Mouse (Mus musculus): ENCODE data around the gene 6330409D20Rik. TPM values are rescaled to one million over a fixed set of nuclear protein-coding genes. Genes with fewer than 3 reads are reported as not detected.

The 6330409D20Rik gene
- polyA plus RNA-seq, 1 experiment = not detected

DNA sequence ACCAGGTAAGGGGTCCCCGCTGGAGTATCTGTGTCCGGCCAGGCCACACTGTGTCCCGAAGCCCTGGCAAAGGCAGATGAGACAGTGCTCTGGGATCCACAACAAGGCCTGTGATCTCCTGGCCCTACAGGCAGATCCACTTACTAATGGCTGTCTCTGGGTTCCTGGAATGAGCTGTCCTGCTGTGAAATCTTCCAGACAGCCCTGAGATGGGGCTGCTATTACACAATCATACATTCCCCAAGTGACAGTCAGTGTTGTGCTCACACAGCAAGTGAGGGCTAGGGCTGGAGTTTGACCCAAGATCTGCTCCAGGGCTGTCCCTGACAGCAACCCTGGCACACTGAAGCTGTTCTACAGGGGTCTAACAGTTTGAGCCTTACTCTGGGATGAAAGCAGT is 55.0 kb downstream of the 6330409D20Rik start:
- H3K4me3 ChIP-seq (replicated peaks; ENCODE audit: control insufficient read depth, low read depth, low read length) = no peak overlapping the region
- H3K27ac ChIP-seq (ENCODE audit: control insufficient read depth, insufficient read depth, low read depth, low read length, poor library complexity) = no peak overlapping the region
- no peaks in the 10 kb centered on the region; the same call in 1 of the 2 replicates for H3K4me1 ChIP-seq (ENCODE audit: control insufficient read depth, insufficient read depth, low read length)
- 88% methylated on average over 3 of the region's 3 CpGs for WGBS
- TF ChIP-seq CTCF (IDR thresholded peaks at IDR 0.05; ENCODE audit: control insufficient read depth, insufficient read depth, low read length) (no peak), POLR2A (IDR thresholded peaks at IDR 0.05; ENCODE audit: borderline replicate concordance, control insufficient read depth, low read depth, low read length) (no peak)

DNA sequence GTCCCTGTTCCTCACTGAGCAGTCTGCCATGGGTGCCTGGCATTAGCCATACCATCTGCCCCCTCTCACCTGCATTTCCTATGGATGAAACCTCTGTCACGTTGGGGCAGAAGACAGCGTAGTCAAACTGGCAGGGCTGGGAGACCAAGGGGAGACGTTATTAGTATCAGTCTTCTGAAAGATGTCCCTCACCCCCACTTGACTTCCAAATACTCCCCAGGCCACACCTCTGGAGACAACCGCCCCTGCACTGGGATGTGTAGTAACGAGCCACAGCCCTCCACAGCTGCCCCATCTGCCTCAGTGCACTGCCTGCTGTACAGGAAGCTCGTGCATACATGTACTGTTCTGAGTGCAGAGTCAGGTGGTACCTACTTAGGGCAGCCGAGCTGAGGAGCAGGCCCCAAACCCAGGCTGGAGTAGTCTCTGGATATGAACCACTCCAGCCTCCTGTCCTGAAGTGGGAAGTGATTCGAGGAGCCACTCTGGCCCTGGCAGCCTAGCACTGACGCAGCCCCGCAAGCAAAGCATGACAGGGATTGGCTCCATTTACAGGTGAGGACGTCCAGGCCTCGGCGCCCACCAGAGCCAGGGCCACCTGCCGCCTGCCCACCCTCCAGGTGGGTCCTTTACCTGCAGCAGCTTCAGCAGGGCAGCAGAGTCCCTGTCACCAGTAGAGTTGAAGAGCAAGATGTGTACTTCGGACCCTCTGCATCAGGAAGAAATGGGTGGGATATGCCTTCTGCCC is 56.0 kb downstream of the 6330409D20Rik start:
- H3K4me1 ChIP-seq (ENCODE audit: control insufficient read depth, insufficient read depth, low read length) = no peaks in the 10 kb centered on the region; the same call in 1 of the 2 replicates
- no peak overlapping the region for H3K27ac ChIP-seq (ENCODE audit: control insufficient read depth, insufficient read depth, low read depth, low read length, poor library complexity)
- 85% methylated on average over 15 of the region's 15 CpGs for WGBS
- H3K4me3 ChIP-seq (replicated peaks; ENCODE audit: control insufficient read depth, low read depth, low read length) = no peak overlapping the region
- no peak for TF ChIP-seq POLR2A (IDR thresholded peaks at IDR 0.05; ENCODE audit: borderline replicate concordance, control insufficient read depth, low read depth, low read length)
- no peak for TF ChIP-seq CTCF (IDR thresholded peaks at IDR 0.05; ENCODE audit: control insufficient read depth, insufficient read depth, low read length)

DNA sequence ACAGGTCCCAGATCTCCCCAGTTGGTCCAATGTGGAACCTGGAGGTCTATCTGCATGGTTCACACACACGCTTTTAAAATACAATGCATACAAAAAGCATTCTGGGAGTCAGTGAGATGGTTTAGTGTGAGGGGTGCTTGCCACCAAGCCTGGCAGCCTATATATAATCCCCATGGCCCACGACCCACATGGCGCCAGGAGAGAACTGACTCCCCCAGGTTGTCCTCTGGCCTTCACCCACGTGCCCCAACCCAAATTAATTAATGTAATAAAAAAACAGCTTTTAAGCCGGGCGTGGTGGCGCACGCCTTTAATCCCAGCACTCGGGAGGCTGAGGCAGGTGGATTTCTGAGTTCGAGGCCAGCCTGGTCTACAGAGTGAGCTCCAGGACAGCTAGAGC is 57.1 kb downstream of the 6330409D20Rik start:
- WGBS = 88% methylated on average over 10 of the region's 10 CpGs
- no peak overlapping the region for H3K4me3 ChIP-seq (replicated peaks; ENCODE audit: control insufficient read depth, low read depth, low read length)
- no peak overlapping the region for H3K27ac ChIP-seq (ENCODE audit: control insufficient read depth, insufficient read depth, low read depth, low read length, poor library complexity)
- no peak for TF ChIP-seq POLR2A (IDR thresholded peaks at IDR 0.05; ENCODE audit: borderline replicate concordance, control insufficient read depth, low read depth, low read length)
- no peak for TF ChIP-seq CTCF (IDR thresholded peaks at IDR 0.05; ENCODE audit: control insufficient read depth, insufficient read depth, low read length)
- no peaks in the 10 kb centered on the region for H3K4me1 ChIP-seq (ENCODE audit: control insufficient read depth, insufficient read depth, low read length)

DNA sequence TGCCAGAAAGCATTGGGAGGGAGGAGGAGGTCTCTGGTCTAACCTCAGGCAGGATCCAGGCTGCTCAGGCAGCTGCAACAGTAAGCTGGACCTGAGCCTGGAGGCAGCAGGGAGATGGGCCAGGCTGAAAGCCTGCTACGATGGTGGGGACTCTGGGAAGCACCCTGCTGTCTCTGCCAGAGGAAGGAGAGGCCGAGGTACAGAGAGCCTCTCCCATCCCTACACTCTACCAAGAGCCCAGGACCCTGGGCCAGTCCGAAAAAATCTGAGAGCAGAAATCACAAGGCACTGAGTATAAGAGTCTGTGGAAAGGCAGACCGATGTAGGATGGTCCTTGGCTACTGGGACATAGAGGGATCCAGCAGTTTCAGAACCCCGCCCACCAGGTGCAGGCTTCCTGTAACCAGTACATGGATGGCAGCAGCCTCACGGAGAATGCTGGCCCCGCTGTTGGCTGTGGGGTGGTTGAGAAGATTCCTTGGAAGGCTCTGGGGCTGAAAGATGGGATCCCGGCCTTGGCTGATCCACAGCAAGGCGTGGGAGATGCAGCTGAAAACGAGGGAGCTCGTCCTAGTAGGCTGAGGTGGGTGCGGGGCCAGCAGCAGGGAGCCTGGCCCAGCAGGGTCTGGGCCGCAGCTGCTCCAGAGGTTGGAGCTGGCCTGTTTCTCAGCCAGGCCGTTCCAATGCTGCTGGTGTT is 57.9 kb downstream of the 6330409D20Rik start:
- Histone ChIP-seq H3K4me1 (ENCODE audit: control insufficient read depth, insufficient read depth, low read length) (no peaks in the 10 kb centered on the region), H3K27ac (ENCODE audit: control insufficient read depth, insufficient read depth, low read depth, low read length, poor library complexity) (no peak overlapping the region), H3K4me3 (replicated peaks; ENCODE audit: control insufficient read depth, low read depth, low read length) (no peak overlapping the region)
- no peak for TF ChIP-seq POLR2A (IDR thresholded peaks at IDR 0.05; ENCODE audit: borderline replicate concordance, control insufficient read depth, low read depth, low read length)
- TF ChIP-seq CTCF (IDR thresholded peaks at IDR 0.05; ENCODE audit: control insufficient read depth, insufficient read depth, low read length) = no peak
- 85% methylated on average over 14 of the region's 14 CpGs for WGBS

Other genes starting within 250 kb of the 6330409D20Rik start
- gene Fam102a, start 205.7 kb downstream of the 6330409D20Rik start, polyA plus RNA-seq (2011; ENCODE audit: insufficient read depth, insufficient read length, low replicate concordance, missing spikeins) = 5.4 and 9.7 TPM in 2 replicates
- gene Dpm2, start 170.2 kb downstream of the 6330409D20Rik start, polyA plus RNA-seq (2011; ENCODE audit: insufficient read depth, insufficient read length, low replicate concordance, missing spikeins) = 27.7 and 54.8 TPM in 2 replicates
- not detected in 2 replicates for gene Pip5kl1, start 166.2 kb downstream of the 6330409D20Rik start, polyA plus RNA-seq (2011; ENCODE audit: insufficient read depth, insufficient read length, low replicate concordance, missing spikeins)
- not detected in 2 replicates for gene 9430097D07Rik, start 165.3 kb downstream of the 6330409D20Rik start, polyA plus RNA-seq (2011; ENCODE audit: insufficient read depth, insufficient read length, low replicate concordance, missing spikeins)
- gene St6galnac4, start 153.9 kb downstream of the 6330409D20Rik start, polyA plus RNA-seq (2011; ENCODE audit: insufficient read depth, insufficient read length, low replicate concordance, missing spikeins) = 8.6 and 18.7 TPM in 2 replicates
- 13.3 and 25.7 TPM in 2 replicates for gene St6galnac6, start 141.3 kb downstream of the 6330409D20Rik start, polyA plus RNA-seq (2011; ENCODE audit: insufficient read depth, insufficient read length, low replicate concordance, missing spikeins)
- 4.0 and 9.1 TPM in 2 replicates for gene Ak1, start 119.3 kb downstream of the 6330409D20Rik start, polyA plus RNA-seq (2011; ENCODE audit: insufficient read depth, insufficient read length, low replicate concordance, missing spikeins)
- 8.4 and 11.3 TPM in 2 replicates for gene Eng, start 94.4 kb downstream of the 6330409D20Rik start, polyA plus RNA-seq (2011; ENCODE audit: insufficient read depth, insufficient read length, low replicate concordance, missing spikeins)
- 14.9 and 24.4 TPM in 2 replicates for gene Fpgs, start 36.9 kb downstream of the 6330409D20Rik start, polyA plus RNA-seq (2011; ENCODE audit: insufficient read depth, insufficient read length, low replicate concordance, missing spikeins)
- 105 and 154 TPM in 2 replicates for gene Cdk9, start 27.9 kb downstream of the 6330409D20Rik start, polyA plus RNA-seq (2011; ENCODE audit: insufficient read depth, insufficient read length, low replicate concordance, missing spikeins)
- 23.3 and 51.8 TPM in 2 replicates for gene Sh2d3c, start 20.0 kb downstream of the 6330409D20Rik start, polyA plus RNA-seq (2011; ENCODE audit: insufficient read depth, insufficient read length, low replicate concordance, missing spikeins)
- 9.2 and 13.6 TPM in 2 replicates for gene Tor2a, start 16.2 kb upstream of the 6330409D20Rik start, polyA plus RNA-seq (2011; ENCODE audit: insufficient read depth, insufficient read length, low replicate concordance, missing spikeins)
- gene Ttc16, start 34.6 kb upstream of the 6330409D20Rik start, polyA plus RNA-seq (2011; ENCODE audit: insufficient read depth, insufficient read length, low replicate concordance, missing spikeins) = 1.1 and 1.5 TPM in 2 replicates
- 1.7 and 2.7 TPM in 2 replicates for gene Ptrh1, start 34.8 kb upstream of the 6330409D20Rik start, polyA plus RNA-seq (2011; ENCODE audit: insufficient read depth, insufficient read length, low replicate concordance, missing spikeins)
- not detected in 2 replicates for gene Cfap157, start 43.4 kb upstream of the 6330409D20Rik start, polyA plus RNA-seq (2011; ENCODE audit: insufficient read depth, insufficient read length, low replicate concordance, missing spikeins)
- 2.5 and 3.2 TPM in 2 replicates for gene Stxbp1, start 106.2 kb upstream of the 6330409D20Rik start, polyA plus RNA-seq (2011; ENCODE audit: insufficient read depth, insufficient read length, low replicate concordance, missing spikeins)
- gene Fam129b, start 135.1 kb upstream of the 6330409D20Rik start, polyA plus RNA-seq (2011; ENCODE audit: insufficient read depth, insufficient read length, low replicate concordance, missing spikeins) = 2.1 and 9.9 TPM in 2 replicates
- gene Rpl12, start 220.5 kb upstream of the 6330409D20Rik start, polyA plus RNA-seq (2011; ENCODE audit: insufficient read depth, insufficient read length, low replicate concordance, missing spikeins) = 32.7 and 113 TPM in 2 replicates
- gene Lrsam1, start 220.6 kb upstream of the 6330409D20Rik start, polyA plus RNA-seq (2011; ENCODE audit: insufficient read depth, insufficient read length, low replicate concordance, missing spikeins) = 2.3 and 4.1 TPM in 2 replicates
- 6.4 and 6.7 TPM in 2 replicates for gene Slc2a8, start 241.1 kb upstream of the 6330409D20Rik start, polyA plus RNA-seq (2011; ENCODE audit: insufficient read depth, insufficient read length, low replicate concordance, missing spikeins)